ENCODE assay signal across 12 mouse cellular contexts in genomic region chr13:63311156-63311555, GRCm38 (mm10).
"Had no signal": no experiment of that assay in that cellular context is flagged by ENCODE, and none has a peak within 500 bp of the region (broad histone marks: within the 10 kb centered on the region; RNA-seq: fewer than 3 reads in every experiment).

No protein-coding gene starts in this region.

- H3K9ac ChIP-seq: liver, embryonic 15.5 days; midbrain, embryonic 13.5 days had no signal

- H3K36me3 ChIP-seq: liver, embryonic 15.5 days had no signal

- H3K4me1 ChIP-seq: midbrain, embryonic 13.5 days had no signal

- H3K27ac ChIP-seq: left cerebral cortex, adult 2 months; liver, embryonic 15.5 days; midbrain, embryonic 13.5 days; stomach, postnatal 0 days had no signal

- ATAC-seq: inflammation-experienced regulatory T-cells, adult 6 months; intestine, postnatal 0 days; lung, postnatal 0 days; midbrain, embryonic 13.5 days had no signal

- H3K4me2 ChIP-seq: liver, embryonic 11.5 days; liver, embryonic 15.5 days; midbrain, embryonic 13.5 days had no signal

- H3K4me3 ChIP-seq: left cerebral cortex, adult 2 months; liver, embryonic 15.5 days; midbrain, embryonic 13.5 days had no signal

- DNase-seq: lung, adult 2 months; lung, postnatal 36 days; thymus, adult 2 months; thymus, postnatal 36 days had no signal

- H3K9me3 ChIP-seq: liver, embryonic 15.5 days; midbrain, embryonic 13.5 days had no signal

- H3K27me3 ChIP-seq: liver, embryonic 15.5 days; midbrain, embryonic 13.5 days had no signal
